Mouse (Mus musculus) stomach, postnatal 0 days (tissue): Measurements from ENCODE around the gene Cend1.

Experiments used
- CTCF ChIP-seq: IDR thresholded peaks from 2 replicates; pipeline ENCODE4 v1.5.1; 2016; ENCODE audit warnings: antibody characterized with exemption, low read depth, mild to moderate bottlenecking, moderate library complexity
- EP300 ChIP-seq: optimal IDR thresholded peaks from 2 replicates; pipeline ENCODE3; 2016; ENCODE audit warnings: antibody characterized with exemption

DNA sequence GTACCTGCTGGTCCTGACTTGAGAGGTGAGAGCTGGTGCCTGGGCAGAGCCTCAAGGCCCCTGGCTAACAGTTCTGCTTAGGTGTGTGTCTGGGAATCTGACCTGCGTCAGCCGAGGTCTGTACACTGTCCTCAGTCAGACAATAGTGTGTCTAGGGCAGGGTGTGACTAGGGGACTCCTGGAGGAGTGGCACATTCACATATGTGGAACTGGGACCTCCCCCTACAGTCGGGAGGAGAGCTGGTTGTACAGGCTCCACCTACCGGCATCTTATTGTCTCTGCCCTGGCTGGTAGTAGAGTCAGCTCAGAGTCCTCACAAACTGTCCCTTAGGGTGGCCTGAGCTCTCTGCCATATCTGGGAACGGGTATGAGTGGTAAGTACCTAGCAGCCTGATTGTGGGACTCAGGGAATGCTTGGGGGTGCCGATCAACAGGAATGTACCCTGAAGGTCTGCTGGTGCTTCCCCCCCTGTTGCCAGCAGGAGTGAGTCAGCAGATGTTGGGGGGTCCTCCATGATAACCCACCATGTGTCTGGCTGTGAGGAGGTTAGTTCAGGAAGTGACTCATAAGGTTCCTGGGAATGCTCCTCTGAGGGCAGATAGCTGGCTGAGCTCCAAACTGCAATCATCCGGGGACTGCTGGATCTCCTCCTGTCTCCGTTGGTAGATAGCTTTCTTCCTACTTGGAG, 39.4 kb upstream of the Cend1 start:
- TF ChIP-seq EP300 (no peak), CTCF (peak; percentile 73)
